Mouse (Mus musculus): Measurements from ENCODE around the gene Med12l. TPM values are rescaled to one million over a fixed set of nuclear protein-coding genes. Genes with fewer than 3 reads are reported as not detected.
A peak's percentile ranks its signal among the peaks of the same experiment; 100 is the strongest.

Med12l gene
- total RNA-seq, 2 experiments from 2014 or later, result 32.4 to 33.0 TPM

GRCm38 (mm10) chr3:59257740-59258664 lies 252.4 kb downstream of the Med12l start:
- intact Hi-C loops (cut with DNase I), result no loop called here
- DNase-seq (ENCODE audit: low spot score in 2 of 2), result peak in 1 of 2 experiments; percentile 17

- peak; percentile 25 to 61 for DNase-seq (ENCODE audit: low spot score in 2 of 2)
- intact Hi-C loops (cut with DNase I), result no loop called here
Measured at GRCm38 (mm10) chr3:59260745-59261144, 255.1 kb downstream of the Med12l start.

GRCm38 (mm10) chr3:59261709-59262472 lies 256.3 kb downstream of the Med12l start:
- intact Hi-C loops (cut with DNase I), result no loop called here
- DNase-seq (ENCODE audit: low spot score in 2 of 2), result no peak

- intact Hi-C loops (cut with DNase I), result no loop called here
Measured at GRCm38 (mm10) chr3:59262704-59263103, 257.1 kb downstream of the Med12l start, which contains the start of gene P2ry12. TSS of gene P2ry12 (minus strand) at chr3:59262871.

GRCm38 (mm10) chr3:59263417-59263816 lies 257.8 kb downstream of the Med12l start:
- no peak for DNase-seq (ENCODE audit: low spot score in 2 of 2)
- intact Hi-C loops (cut with DNase I), result no loop called here

More at GRCm38 (mm10) chr3:59262704-59263103, 257.1 kb downstream of the Med12l start, which contains the start of gene P2ry12:
- DNase-seq (ENCODE audit: low spot score in 2 of 2), result no peak

GRCm38 (mm10) chr3:59263988-59264387 lies 258.4 kb downstream of the Med12l start:
- intact Hi-C loops (cut with DNase I), result no loop called here
- DNase-seq (ENCODE audit: low spot score in 2 of 2), result peak in 1 of 2 experiments; percentile 25

GRCm38 (mm10) chr3:59270811-59271210 lies 265.2 kb downstream of the Med12l start:
- DNase-seq (ENCODE audit: low spot score in 2 of 2), result no peak
- intact Hi-C loops (cut with DNase I), result no loop called here

- intact Hi-C loops (cut with DNase I), result no loop called here
- no peak for DNase-seq (ENCODE audit: low spot score in 2 of 2)
Measured at GRCm38 (mm10) chr3:59277502-59278253, 272.1 kb downstream of the Med12l start.

- intact Hi-C loops (cut with DNase I), result no loop called here
Measured at GRCm38 (mm10) chr3:59278254-59278533, 272.6 kb downstream of the Med12l start.

GRCm38 (mm10) chr3:59278620-59279019 lies 273.0 kb downstream of the Med12l start:
- intact Hi-C loops (cut with DNase I), result no loop called here
- no peak for DNase-seq (ENCODE audit: low spot score in 2 of 2)

More at GRCm38 (mm10) chr3:59278254-59278533, 272.6 kb downstream of the Med12l start:
- no peak for DNase-seq (ENCODE audit: low spot score in 2 of 2)

GRCm38 (mm10) chr3:59290551-59290950 lies 284.9 kb downstream of the Med12l start:
- no peak for DNase-seq (ENCODE audit: low spot score in 2 of 2)
- intact Hi-C loops (cut with DNase I), result no loop called here

- intact Hi-C loops (cut with DNase I), result no loop called here
- DNase-seq (ENCODE audit: low spot score in 2 of 2), result no peak
Measured at GRCm38 (mm10) chr3:59293437-59294199, 288.0 kb downstream of the Med12l start.

- intact Hi-C loops (cut with DNase I), result no loop called here
- no peak for DNase-seq (ENCODE audit: low spot score in 2 of 2)
Measured at GRCm38 (mm10) chr3:59295699-59296562, 290.3 kb downstream of the Med12l start.

GRCm38 (mm10) chr3:59296563-59297130 lies 291.0 kb downstream of the Med12l start:
- no peak for DNase-seq (ENCODE audit: low spot score in 2 of 2)
- intact Hi-C loops (cut with DNase I), result no loop called here

GRCm38 (mm10) chr3:59297653-59298052 lies 292.0 kb downstream of the Med12l start:
- intact Hi-C loops (cut with DNase I), result no loop called here
- no peak for DNase-seq (ENCODE audit: low spot score in 2 of 2)

GRCm38 (mm10) chr3:59304944-59305343 lies 299.3 kb downstream of the Med12l start:
- no peak for DNase-seq (ENCODE audit: low spot score in 2 of 2)
- intact Hi-C loops (cut with DNase I), result no loop called here

GRCm38 (mm10) chr3:59305518-59305917 lies 299.9 kb downstream of the Med12l start:
- intact Hi-C loops (cut with DNase I), result no loop called here
- DNase-seq (ENCODE audit: low spot score in 2 of 2), result no peak

- intact Hi-C loops (cut with DNase I), result no loop called here
- peak; percentile 14 to 24 for DNase-seq (ENCODE audit: low spot score in 2 of 2)
Measured at GRCm38 (mm10) chr3:59312610-59313009, 307.0 kb downstream of the Med12l start.

All from left cerebral cortex, postnatal 14 days (tissue).